Mouse (Mus musculus): ENCODE measurements around the gene Ntn4.

Gene Ntn4

GRCm38 (mm10) chr10:93641821-93642746 is 1.6 kb downstream of the Ntn4 start:
- DNase-seq (ENCODE audit: low spot score in 2 of 2) = no peak

GRCm38 (mm10) chr10:93642897-93643296 is 2.4 kb downstream of the Ntn4 start:
- DNase-seq (ENCODE audit: low spot score in 2 of 2) = no peak

GRCm38 (mm10) chr10:93644451-93644941 is 4.0 kb downstream of the Ntn4 start:
- DNase-seq (ENCODE audit: low spot score in 2 of 2) = no peak

GRCm38 (mm10) chr10:93647655-93648561 is 7.4 kb downstream of the Ntn4 start:
- DNase-seq (ENCODE audit: low spot score in 2 of 2) = peak in 1 of 2 experiments; percentile 34

GRCm38 (mm10) chr10:93648598-93649102 is 8.2 kb downstream of the Ntn4 start:
- no peak for DNase-seq (ENCODE audit: low spot score in 2 of 2)

- no peak for DNase-seq (ENCODE audit: low spot score in 2 of 2)
These were observed 8.6 kb downstream of the Ntn4 start for GRCm38 (mm10) chr10:93649127-93649526.

GRCm38 (mm10) chr10:93649600-93649999 is 9.1 kb downstream of the Ntn4 start:
- DNase-seq (ENCODE audit: low spot score in 2 of 2) = no peak

- DNase-seq (ENCODE audit: low spot score in 2 of 2) = no peak
These were observed 12.8 kb downstream of the Ntn4 start for GRCm38 (mm10) chr10:93653322-93653721.

- no peak for DNase-seq (ENCODE audit: low spot score in 2 of 2)
These were observed 14.9 kb downstream of the Ntn4 start for GRCm38 (mm10) chr10:93655428-93655827.

- no peak for DNase-seq (ENCODE audit: low spot score in 2 of 2)
These were observed 19.3 kb downstream of the Ntn4 start for GRCm38 (mm10) chr10:93659792-93660191.

- no peak for DNase-seq (ENCODE audit: low spot score in 2 of 2)
These were observed 21.0 kb downstream of the Ntn4 start for GRCm38 (mm10) chr10:93661348-93661991.

GRCm38 (mm10) chr10:93662018-93662417 is 21.5 kb downstream of the Ntn4 start:
- DNase-seq (ENCODE audit: low spot score in 2 of 2) = no peak

GRCm38 (mm10) chr10:93666222-93666621 is 25.7 kb downstream of the Ntn4 start:
- DNase-seq (ENCODE audit: low spot score in 2 of 2) = peak; percentile 29 to 58

- no peak for DNase-seq (ENCODE audit: low spot score in 2 of 2)
These were observed 26.5 kb downstream of the Ntn4 start for GRCm38 (mm10) chr10:93666996-93667395.

GRCm38 (mm10) chr10:93672646-93673479 is 32.4 kb downstream of the Ntn4 start:
- DNase-seq (ENCODE audit: low spot score in 2 of 2) = no peak

GRCm38 (mm10) chr10:93679191-93680007 is 38.9 kb downstream of the Ntn4 start:
- peak; percentile 19 to 26 for DNase-seq (ENCODE audit: low spot score in 2 of 2)

- DNase-seq (ENCODE audit: low spot score in 2 of 2) = no peak
These were observed 40.3 kb downstream of the Ntn4 start for GRCm38 (mm10) chr10:93680680-93681377.

GRCm38 (mm10) chr10:93682185-93682747 is 41.8 kb downstream of the Ntn4 start:
- DNase-seq (ENCODE audit: low spot score in 2 of 2) = no peak

- DNase-seq (ENCODE audit: low spot score in 2 of 2) = no peak
These were observed 42.7 kb downstream of the Ntn4 start for GRCm38 (mm10) chr10:93683185-93683584.
